Mouse (Mus musculus) cortical plate, adult 2 months (tissue): ENCODE data around the gene Prickle2. TPM values are rescaled to one million over a fixed set of nuclear protein-coding genes. Genes with fewer than 3 reads are reported as not detected.

Experiments
- H3K27ac ChIP-seq: fragments of 200-500 bp; 2 replicates; pipeline ENCODE4 v1.5.1; 2012; ENCODE audit warnings: low read length, control low read depth, inconsistent platforms; ENCODE audit not compliant: insufficient read depth
- H3K4me1 ChIP-seq: fragments of 200-500 bp; 2 replicates; pipeline ENCODE4 v1.6.1; 2011; ENCODE audit warnings: low read length; ENCODE audit not compliant: control insufficient read depth, insufficient read depth
- H3K4me3 ChIP-seq: fragments of 200-500 bp; 2 replicates; pipeline ENCODE4 v1.5.1; 2011; ENCODE audit warnings: mild to moderate bottlenecking, low read length, control low read depth; ENCODE audit not compliant: insufficient read depth
- CTCF ChIP-seq: fragments of 200-500 bp; IDR thresholded peaks from 2 replicates; pipeline ENCODE4 v1.5.1; 2011; ENCODE audit warnings: mild to moderate bottlenecking, control low read depth, low read length; ENCODE audit not compliant: insufficient read depth; ENCODE audit errors: extremely low read depth
- POLR2A ChIP-seq: fragments of 200-500 bp; IDR thresholded peaks from 2 replicates; pipeline ENCODE4 v1.6.1; 2011; ENCODE audit warnings: mild to moderate bottlenecking, low read length, control low read depth; ENCODE audit not compliant: insufficient read depth; ENCODE audit errors: extremely low read depth
- polyA plus RNA-seq: library from polyadenylated mRNA; depleted of rRNA; stranded (reverse); fragments of >200 nt; gene quantifications from 2 replicates; pipeline ENCODE4 v1.2.3, GENCODE M21; 2012

Gene Prickle2
- polyA plus RNA-seq, 1 experiment: 58.6 TPM

DNA sequence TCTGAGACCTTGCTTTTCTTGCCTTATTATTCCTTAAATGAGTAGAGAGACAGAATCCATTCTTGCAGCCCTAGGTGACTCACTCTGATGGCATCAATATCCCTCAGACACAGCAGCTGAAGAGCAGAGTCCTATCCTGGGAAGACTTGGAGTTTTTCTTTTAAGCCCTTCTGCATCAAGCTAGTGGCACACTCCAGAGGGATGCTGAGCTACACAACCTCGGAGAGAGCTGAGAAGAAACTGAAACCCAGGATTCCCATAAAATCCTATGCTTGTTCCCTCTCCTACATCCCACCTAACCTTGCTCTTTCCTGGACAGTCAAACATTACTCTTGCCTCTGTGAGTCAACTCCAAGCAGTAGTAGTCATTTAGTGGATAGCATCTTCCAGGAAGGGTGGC, 256.0 kb downstream of the Prickle2 start:
- H3K4me1 ChIP-seq: peaks cover 10% of the 10 kb centered on the region
- TF ChIP-seq CTCF (no peak), POLR2A (no peak)

DNA sequence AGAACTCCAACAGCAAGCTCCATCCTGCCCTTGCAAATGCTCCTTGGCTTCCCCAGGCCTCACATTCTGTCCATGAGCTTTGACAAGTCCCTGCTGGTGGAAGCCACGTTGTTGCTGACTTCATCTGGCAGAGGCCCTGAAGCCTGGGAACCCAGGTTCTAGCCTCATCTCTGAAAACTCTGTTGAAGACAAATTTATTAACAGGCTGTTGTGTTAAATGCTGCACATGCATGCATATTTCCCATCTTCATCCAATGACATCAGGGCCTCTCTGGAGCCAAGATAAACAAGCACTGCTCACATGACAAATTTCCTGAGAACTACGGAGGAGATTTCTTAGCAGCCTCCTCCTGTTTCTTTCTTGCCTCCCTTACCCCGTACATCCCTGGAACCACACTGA, 259.3 kb downstream of the Prickle2 start:
- TF ChIP-seq POLR2A (no peak), CTCF (no peak)
- peaks cover 11% of the 10 kb centered on the region for H3K4me1 ChIP-seq
- H3K27ac ChIP-seq: no peak overlapping the region
- H3K4me3 ChIP-seq: no peak overlapping the region

More for the DNA sequence above, 256.0 kb downstream of the Prickle2 start:
- Histone ChIP-seq H3K4me3 (no peak overlapping the region), H3K27ac (no peak overlapping the region)

DNA sequence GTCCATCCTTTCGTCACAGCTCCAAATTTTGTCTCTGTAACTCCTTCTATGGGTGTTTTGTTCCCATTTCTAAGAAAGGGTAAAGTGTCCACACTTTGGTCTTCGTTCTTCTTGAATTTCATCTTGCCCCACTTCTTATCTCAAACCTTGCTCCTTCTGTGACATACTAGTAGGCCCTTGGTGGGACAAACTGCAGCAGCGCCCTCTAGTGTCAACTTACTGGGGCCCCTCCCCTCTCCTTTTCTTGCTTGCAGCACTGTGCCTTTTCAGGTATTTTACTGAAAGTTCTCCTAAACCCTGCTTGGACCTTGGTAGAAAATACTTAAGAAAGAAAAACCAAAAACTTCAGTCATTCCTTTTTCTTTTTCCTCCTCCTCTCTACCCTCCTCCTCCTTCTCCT, 264.8 kb downstream of the Prickle2 start:
- Histone ChIP-seq H3K4me1 (peaks cover 8% of the 10 kb centered on the region; the same call in 1 of the 2 replicates), H3K4me3 (no peak overlapping the region), H3K27ac (no peak overlapping the region)
- TF ChIP-seq POLR2A (no peak), CTCF (peak; percentile 42)

DNA sequence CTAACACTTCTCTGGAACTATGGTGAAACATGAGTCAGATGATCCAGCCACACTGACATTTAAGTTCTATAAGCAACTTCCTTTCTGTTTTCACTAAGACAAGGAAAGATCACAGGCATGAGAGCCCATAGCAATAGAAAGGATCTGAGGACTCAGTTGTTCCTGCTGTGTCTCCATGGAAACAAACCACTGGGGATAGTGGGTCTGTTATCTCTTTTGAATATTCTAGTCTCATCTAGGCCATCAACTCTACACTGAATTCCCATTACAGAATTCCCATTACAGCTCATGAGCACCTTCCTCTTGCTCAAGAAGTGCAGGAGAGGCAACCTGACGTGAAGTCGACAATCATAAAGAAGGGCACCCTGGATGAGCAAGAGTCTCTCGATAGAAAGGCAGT, 265.7 kb downstream of the Prickle2 start:
- H3K4me3 ChIP-seq: no peak overlapping the region
- no peak overlapping the region for H3K27ac ChIP-seq
- H3K4me1 ChIP-seq: peaks cover 6% of the 10 kb centered on the region; the same call in 1 of the 2 replicates
- no peak for TF ChIP-seq POLR2A
- TF ChIP-seq CTCF: no peak

DNA sequence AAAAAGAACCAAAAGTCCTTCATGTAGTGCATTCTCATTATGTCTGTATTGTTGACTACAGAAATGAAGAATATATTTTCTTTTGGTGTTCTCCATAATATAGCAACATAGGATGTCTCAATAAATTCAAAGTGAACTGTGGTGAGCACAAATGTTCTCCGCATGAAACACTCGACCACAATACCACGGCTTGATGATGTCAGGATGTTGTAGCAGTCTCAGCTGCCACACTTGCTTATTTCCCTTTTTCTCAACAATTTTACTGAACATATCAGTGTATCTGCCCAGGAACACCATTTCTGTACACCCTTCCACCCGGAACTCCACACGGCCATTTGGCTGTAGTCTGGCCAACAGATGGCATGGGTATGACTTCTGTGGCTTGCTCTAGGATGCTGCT, 273.8 kb downstream of the Prickle2 start:
- Histone ChIP-seq H3K4me3 (no peak overlapping the region), H3K27ac (no peak overlapping the region)
- TF ChIP-seq POLR2A: no peak
- TF ChIP-seq CTCF: no peak

DNA sequence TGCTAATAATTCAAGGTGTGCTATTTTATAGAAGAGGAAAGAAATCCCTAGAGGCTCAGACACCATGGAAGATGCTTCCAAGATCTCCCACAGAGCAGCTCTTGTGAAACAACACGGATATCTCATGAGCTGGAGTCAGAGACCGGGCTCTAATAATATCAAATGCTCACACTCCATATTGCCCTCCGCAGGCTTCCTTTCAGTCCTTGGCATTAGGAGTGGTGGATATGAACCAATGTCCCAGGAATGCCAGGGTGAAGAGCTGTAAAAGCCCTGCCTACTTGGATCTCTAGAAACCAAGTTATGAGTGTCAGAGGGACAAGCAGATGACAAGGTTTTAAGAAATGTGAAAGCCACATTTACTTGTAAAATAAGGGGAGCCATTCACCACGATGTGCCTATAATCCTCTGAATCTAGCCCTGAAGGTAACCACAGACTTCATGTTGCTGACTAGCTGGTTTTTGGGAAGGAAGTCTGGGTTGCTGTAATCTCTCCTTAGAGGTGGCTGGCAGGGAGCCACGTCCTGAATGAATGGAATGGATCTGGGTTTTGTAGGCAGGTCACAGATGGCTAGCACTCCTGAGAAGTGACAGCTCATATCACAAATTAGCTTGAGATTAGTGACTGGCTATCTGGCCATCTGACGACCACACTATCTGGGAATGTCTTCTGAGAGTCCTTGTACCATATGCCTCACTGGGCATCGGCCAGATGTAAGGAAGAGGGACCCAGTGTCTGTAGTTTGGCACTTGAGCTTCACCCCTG, 278.4 kb downstream of the Prickle2 start:
- TF ChIP-seq CTCF: no peak
- no peak for TF ChIP-seq POLR2A
- H3K4me1 ChIP-seq: peaks cover 15% of the 10 kb centered on the region
- no peak overlapping the region for H3K4me3 ChIP-seq
- no peak overlapping the region for H3K27ac ChIP-seq

More for the DNA sequence above, 273.8 kb downstream of the Prickle2 start:
- peaks cover 11% of the 10 kb centered on the region for H3K4me1 ChIP-seq

DNA sequence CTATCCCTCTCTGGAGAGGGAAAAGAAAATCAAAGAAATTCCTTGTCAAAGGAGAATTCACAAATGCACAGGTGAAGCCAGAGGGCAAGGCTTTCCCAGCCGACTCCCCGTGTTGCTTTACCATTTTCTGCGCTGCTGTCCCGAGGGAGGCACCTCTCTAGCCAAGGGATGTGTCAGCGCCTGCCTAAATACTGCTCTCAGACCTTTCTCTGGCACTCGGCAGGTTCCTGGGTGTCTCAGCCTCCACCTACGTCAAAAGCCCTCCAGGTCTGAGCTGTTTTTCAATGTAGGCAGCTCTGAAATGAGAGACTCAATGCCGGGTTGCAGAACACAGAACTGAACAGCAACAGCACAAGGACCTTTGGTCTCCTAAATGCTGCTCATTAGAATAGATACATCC, 280.1 kb downstream of the Prickle2 start:
- no peak for TF ChIP-seq CTCF
- no peak for TF ChIP-seq POLR2A
- peaks cover 15% of the 10 kb centered on the region for H3K4me1 ChIP-seq
- no peak overlapping the region for H3K4me3 ChIP-seq
- H3K27ac ChIP-seq: no peak overlapping the region; the same call in none of the 2 replicates

DNA sequence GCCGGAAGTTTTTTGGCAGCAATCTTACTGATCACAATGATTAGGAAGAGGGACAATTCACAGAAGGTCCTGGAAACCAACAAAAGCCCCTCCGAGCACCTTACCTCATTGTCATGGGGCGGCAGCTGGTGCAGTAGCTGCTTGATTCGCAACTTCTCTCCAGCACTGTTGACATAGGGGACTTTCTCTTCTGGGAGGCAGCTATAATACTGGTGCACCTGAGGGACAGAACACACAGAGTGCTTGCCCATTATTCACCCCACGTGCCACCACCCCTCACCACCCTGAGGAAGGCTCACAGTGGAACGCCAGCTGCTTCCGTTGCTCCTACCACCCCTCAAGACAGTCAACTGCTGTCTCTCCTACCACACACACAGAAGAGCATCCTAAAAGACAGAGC, 280.5 kb downstream of the Prickle2 start:
- H3K27ac ChIP-seq: no peak overlapping the region; the same call in 1 of the 2 replicates
- no peak overlapping the region for H3K4me3 ChIP-seq
- TF ChIP-seq CTCF (no peak), POLR2A (no peak)
- peaks cover 15% of the 10 kb centered on the region for H3K4me1 ChIP-seq

DNA sequence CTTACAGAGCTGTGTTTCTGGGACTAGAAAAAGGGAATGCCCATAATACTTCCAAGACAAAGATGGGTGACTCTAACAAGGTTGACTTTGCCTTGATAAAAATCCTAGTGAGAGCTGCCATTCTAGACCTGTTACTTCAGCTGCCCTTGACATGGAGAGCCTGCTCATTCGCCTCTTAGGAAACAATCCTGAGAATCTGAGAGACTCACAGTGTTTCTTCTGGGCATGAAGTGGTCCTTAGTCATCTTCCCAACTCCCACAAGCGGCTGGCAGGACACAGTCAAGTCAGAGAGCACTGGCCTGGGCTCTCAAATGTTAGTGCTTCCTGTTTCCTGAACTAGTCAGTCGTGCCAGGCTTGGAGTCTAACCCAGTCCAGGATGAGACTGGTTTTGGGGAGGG, 281.0 kb downstream of the Prickle2 start:
- Histone ChIP-seq H3K27ac (no peak overlapping the region), H3K4me1 (peaks cover 17% of the 10 kb centered on the region), H3K4me3 (no peak overlapping the region)
- TF ChIP-seq CTCF (no peak), POLR2A (no peak)

DNA sequence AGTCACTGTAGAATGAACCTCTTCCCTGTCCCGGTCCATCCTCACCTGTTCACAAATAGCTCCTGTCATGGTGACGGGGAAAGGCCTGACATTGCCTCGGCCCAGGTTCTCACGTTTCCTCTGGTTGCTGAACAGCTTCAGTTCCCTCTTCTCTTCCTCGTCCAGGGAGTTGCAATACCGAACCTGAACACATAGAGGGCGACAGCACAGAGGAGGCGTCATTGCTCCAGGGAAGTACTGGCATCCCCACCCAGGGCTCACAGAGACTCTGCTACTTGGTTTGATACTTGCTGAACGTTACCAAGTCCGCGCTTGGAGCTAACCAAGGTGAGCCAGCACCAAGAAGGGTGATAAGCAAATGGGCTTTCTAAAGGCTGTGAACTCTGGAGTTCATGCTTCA, 283.7 kb downstream of the Prickle2 start:
- no peak overlapping the region for H3K27ac ChIP-seq

DNA sequence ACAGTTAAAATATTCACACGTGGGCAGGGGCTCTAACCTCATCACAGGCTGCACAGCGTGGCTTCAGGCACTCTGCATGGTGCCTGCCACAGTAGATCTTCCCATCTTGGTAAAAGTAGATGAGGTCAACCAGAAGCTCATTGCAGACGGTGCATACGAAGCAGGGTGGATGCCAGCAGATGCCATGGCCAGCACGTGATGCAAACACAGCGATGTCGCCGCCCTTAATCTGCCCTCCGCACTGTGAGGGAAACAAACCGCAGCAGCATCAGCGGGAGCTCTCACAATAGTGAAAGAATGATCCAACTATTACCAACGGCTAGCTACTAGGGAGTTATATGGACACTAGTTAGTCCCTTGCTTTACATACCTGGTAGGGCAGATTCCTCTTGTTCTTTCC, 285.8 kb downstream of the Prickle2 start:
- peaks cover 8% of the 10 kb centered on the region for H3K4me1 ChIP-seq
- H3K27ac ChIP-seq: no peak overlapping the region

More for the DNA sequence above, 283.7 kb downstream of the Prickle2 start:
- TF ChIP-seq CTCF (peak; percentile 84), POLR2A (0 out of 2 replicates have a peak, but pooled peaks have one; percentile 14)
- Histone ChIP-seq H3K4me3 (no peak overlapping the region), H3K4me1 (peaks cover 10% of the 10 kb centered on the region)

More for the DNA sequence above, 285.8 kb downstream of the Prickle2 start:
- TF ChIP-seq CTCF: no peak
- TF ChIP-seq POLR2A: no peak
- no peak overlapping the region for H3K4me3 ChIP-seq
